Mouse (Mus musculus): ENCODE measurements around the gene Clcn3.

GRCm38 (mm10) chr8:60992910-60993638 lies 10.0 kb upstream of the Clcn3 start, which contains the start of gene Nek1:
- TF ChIP-seq CTCF (IDR thresholded peaks at IDR 0.05; ENCODE audit: borderline replicate concordance, insufficient read depth, low read length) (no peak), POLR2A (IDR thresholded peaks at IDR 0.05; ENCODE audit: low read depth, low read length) (peak; percentile 95)

Measured in embryonic fibroblast, embryonic 13.5 days (primary cell).